Mouse (Mus musculus) stomach, postnatal 0 days (tissue): ENCODE results near the gene Mgrn1. TPM values are rescaled to one million over a fixed set of nuclear protein-coding genes. Genes with fewer than 3 reads are reported as not detected.
A peak's percentile ranks its signal among the peaks of the same experiment; 100 is the strongest.

ENCODE experiments used
- ATAC-seq: fragments of 200-750 bp; cut with Nextera tagmentation; 2 replicates; pipeline ENCODE4 v1.8.0; 2017; ENCODE audit not compliant: low FRiP score, low TSS enrichment
- DNase-seq: peaks from one replicate; pipeline ENCODE4 v3.0.0-alpha.2; 2016; ENCODE audit warnings: low spot score
- H3K27ac ChIP-seq: fragments of 300-500 bp; sonication (generic); replicated peaks from 2 replicates; pipeline ENCODE4 v1.5.1; 2014; ENCODE audit warnings: mild to moderate bottlenecking, control low read depth
- H3K27me3 ChIP-seq: fragments of 300-500 bp; sonication (generic); 2 replicates; pipeline ENCODE4 v1.6.1; 2014; ENCODE audit warnings: low read length; ENCODE audit not compliant: control insufficient read depth, insufficient read depth
- H3K36me3 ChIP-seq: fragments of 300-500 bp; sonication (generic); 2 replicates; pipeline ENCODE4 v1.6.1; 2014; ENCODE audit warnings: low read length, mixed read lengths; ENCODE audit not compliant: control insufficient read depth, insufficient read depth
- H3K4me1 ChIP-seq: fragments of 300-500 bp; sonication (generic); replicated peaks from 2 replicates; pipeline ENCODE4 v1.6.1; 2014; ENCODE audit warnings: antibody characterized with exemption; ENCODE audit not compliant: control insufficient read depth, insufficient read depth
- H3K4me2 ChIP-seq: fragments of 300-500 bp; sonication (generic); replicated peaks from 2 replicates; pipeline ENCODE4 v1.6.1; 2014; ENCODE audit warnings: low read depth, mild to moderate bottlenecking, control low read depth, moderate library complexity
- H3K4me3 ChIP-seq: fragments of 300-500 bp; sonication (generic); 2 replicates; pipeline ENCODE4 v1.5.1; 2014; ENCODE audit warnings: low read depth, low read length, control low read depth
- H3K9ac ChIP-seq: fragments of 300-500 bp; sonication (generic); 2 replicates; pipeline ENCODE4 v1.6.1; 2014; ENCODE audit warnings: mild to moderate bottlenecking, low read length, control low read depth, mixed read lengths
- H3K9me3 ChIP-seq: fragments of 300-500 bp; sonication (generic); 2 replicates; pipeline ENCODE4 v1.6.1; 2016; ENCODE audit warnings: low read length; ENCODE audit not compliant: control insufficient read depth
- CTCF ChIP-seq: IDR thresholded peaks from 2 replicates; pipeline ENCODE4 v1.5.1; 2016; ENCODE audit warnings: antibody characterized with exemption, low read depth, mild to moderate bottlenecking, moderate library complexity
- EP300 ChIP-seq: optimal IDR thresholded peaks from 2 replicates; pipeline ENCODE3; 2016; ENCODE audit warnings: antibody characterized with exemption
- WGBS: fragments of 180-500 bp; shearing (Covaris S2); extraction: QIAGEN DNeasy Blood & Tissue Kit; methylation state at CpG from one replicate; pipeline ENCODE4 v1.1.7; 2014; 5-methylcytosine and 5-hydroxymethylcytosine counted together
- polyA plus RNA-seq: library from polyadenylated mRNA; unstranded; fragments of >200 nt; fragmentation: Nextera tagmentation; extraction: Ambion mirVana; gene quantifications from 2 replicates; pipeline ENCODE4 v1.2.1, GENCODE M21; 2015

Gene Mgrn1
- polyA plus RNA-seq, 1 experiment from 2014 or later = 43.0 TPM

GRCm38 (mm10) chr16:4965392-4966129 lies 79.5 kb downstream of the Mgrn1 start:
- H3K36me3 ChIP-seq = no peaks in the 10 kb centered on the region
- no peak overlapping the region for H3K9ac ChIP-seq
- no peak for TF ChIP-seq EP300
- no peak for TF ChIP-seq CTCF
- H3K4me1 ChIP-seq = peaks cover 3% of the 10 kb centered on the region; the same call in 1 of the 2 replicates
- no peak overlapping the region for H3K27ac ChIP-seq
- H3K4me3 ChIP-seq = no peak overlapping the region
- no peak for DNase-seq
- peak overlapping the region; percentile 85; the same call in 1 of the 2 replicates for H3K4me2 ChIP-seq
- no peak for ATAC-seq
- 89% methylated on average over 8 of the region's 8 CpGs for WGBS
- no peaks in the 10 kb centered on the region for H3K9me3 ChIP-seq
- no peaks in the 10 kb centered on the region for H3K27me3 ChIP-seq

- DNase-seq = no peak
- no peak for ATAC-seq
- no peak overlapping the region for H3K4me2 ChIP-seq
- H3K36me3 ChIP-seq = no peaks in the 10 kb centered on the region
- WGBS = 83% methylated on average over 3 of the region's 3 CpGs
- H3K4me1 ChIP-seq = no peaks in the 10 kb centered on the region
- H3K9ac ChIP-seq = no peak overlapping the region
- no peaks in the 10 kb centered on the region for H3K27me3 ChIP-seq
- no peak overlapping the region for H3K4me3 ChIP-seq
- H3K27ac ChIP-seq = no peak overlapping the region
- TF ChIP-seq CTCF (no peak), EP300 (no peak)
- H3K9me3 ChIP-seq = no peaks in the 10 kb centered on the region
These were observed 82.4 kb downstream of the Mgrn1 start for GRCm38 (mm10) chr16:4968426-4968825.

GRCm38 (mm10) chr16:4969055-4969843 lies 83.2 kb downstream of the Mgrn1 start:
- Histone ChIP-seq H3K36me3 (no peaks in the 10 kb centered on the region), H3K27ac (no peak overlapping the region), H3K4me2 (no peak overlapping the region), H3K4me1 (no peaks in the 10 kb centered on the region), H3K4me3 (no peak overlapping the region), H3K9me3 (no peaks in the 10 kb centered on the region), H3K9ac (no peak overlapping the region), H3K27me3 (no peaks in the 10 kb centered on the region)
- TF ChIP-seq EP300 (no peak), CTCF (no peak)
- ATAC-seq (no peak), DNase-seq (no peak)
- 79% methylated on average over 5 of the region's 5 CpGs for WGBS

- ATAC-seq = no peak
These were observed 85.6 kb downstream of the Mgrn1 start for GRCm38 (mm10) chr16:4971626-4972025.

GRCm38 (mm10) chr16:4974521-4974920 lies 88.5 kb downstream of the Mgrn1 start:
- H3K4me2 ChIP-seq = no peak overlapping the region
- DNase-seq = no peak
- no peak overlapping the region for H3K9ac ChIP-seq
- no peaks in the 10 kb centered on the region for H3K9me3 ChIP-seq
- H3K27ac ChIP-seq = no peak overlapping the region
- ATAC-seq = no peak
- 90% methylated on average over 5 of the region's 5 CpGs for WGBS
- no peaks in the 10 kb centered on the region for H3K27me3 ChIP-seq
- H3K4me3 ChIP-seq = no peak overlapping the region
- TF ChIP-seq EP300 (no peak), CTCF (no peak)
- no peaks in the 10 kb centered on the region for H3K4me1 ChIP-seq
- no peaks in the 10 kb centered on the region for H3K36me3 ChIP-seq

More at GRCm38 (mm10) chr16:4971626-4972025, 85.6 kb downstream of the Mgrn1 start:
- no peaks in the 10 kb centered on the region for H3K36me3 ChIP-seq
- no peak overlapping the region for H3K4me3 ChIP-seq
- H3K4me1 ChIP-seq = no peaks in the 10 kb centered on the region
- no peak for DNase-seq
- TF ChIP-seq EP300 (no peak), CTCF (no peak)
- no peak overlapping the region for H3K9ac ChIP-seq
- H3K9me3 ChIP-seq = no peaks in the 10 kb centered on the region
- no peaks in the 10 kb centered on the region for H3K27me3 ChIP-seq
- 76% methylated on average over 4 of the region's 4 CpGs for WGBS
- H3K4me2 ChIP-seq = no peak overlapping the region
- no peak overlapping the region for H3K27ac ChIP-seq

- Histone ChIP-seq H3K36me3 (no peaks in the 10 kb centered on the region), H3K27ac (no peak overlapping the region), H3K4me1 (no peaks in the 10 kb centered on the region), H3K27me3 (no peaks in the 10 kb centered on the region), H3K4me3 (no peak overlapping the region), H3K9me3 (no peaks in the 10 kb centered on the region), H3K9ac (no peak overlapping the region), H3K4me2 (no peak overlapping the region)
- WGBS = 66% methylated on average over 2 of the region's 2 CpGs
- ATAC-seq (no peak), DNase-seq (no peak)
- TF ChIP-seq CTCF (no peak), EP300 (no peak)
These were observed 90.1 kb downstream of the Mgrn1 start for GRCm38 (mm10) chr16:4976180-4976579.
